In the genomic region with DNA sequence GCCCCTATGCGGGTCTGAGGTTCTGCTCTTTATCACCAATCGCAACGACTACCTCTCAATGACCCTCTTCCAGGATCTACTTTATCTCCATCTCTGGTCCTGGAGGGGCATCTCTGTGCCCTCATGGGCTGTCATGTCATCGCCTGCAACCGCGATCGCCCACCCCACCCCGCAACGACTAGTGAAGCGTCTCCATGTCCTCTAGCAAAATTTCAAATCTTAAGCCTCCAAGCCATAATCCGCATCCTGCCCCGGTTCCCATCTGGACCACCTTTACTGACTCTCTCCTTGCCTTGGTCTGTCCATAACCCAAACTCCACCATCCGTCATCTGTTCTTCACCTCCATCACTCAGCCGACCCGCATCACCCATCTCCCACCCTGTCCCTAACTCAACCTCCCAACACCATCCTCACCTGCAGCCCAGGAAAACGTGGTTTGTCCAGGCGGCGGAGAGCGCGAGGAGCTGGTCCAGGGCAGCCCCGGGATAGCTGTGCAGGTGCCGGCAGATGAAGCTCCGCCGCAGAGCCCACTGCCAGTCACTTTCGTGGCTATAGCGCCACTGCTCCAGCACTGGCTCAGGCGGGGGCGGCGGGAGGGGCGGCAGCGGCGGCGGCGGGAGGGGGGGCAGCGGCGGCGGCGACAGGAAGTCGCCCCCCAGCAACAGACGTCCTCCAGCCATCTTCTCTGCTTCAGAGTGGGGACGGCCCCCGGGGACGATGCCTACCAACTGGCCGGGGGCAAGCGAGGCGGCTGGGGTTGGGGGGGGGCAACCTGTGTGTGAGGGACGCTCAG, we compare ENCODE assay signal across 8 mouse cellular contexts. TPM values are rescaled to one million over a fixed set of nuclear protein-coding genes. Genes with fewer than 3 reads are reported as not detected.
A peak's percentile ranks its signal among the peaks of the same experiment; 100 is the strongest.
DNase-seq lines count a peak whose midpoint lies in the region; ATAC-seq lines count a peak whose summit lies in the region.

A gene (minus strand): TSS at position 579 of the 794 bp plus-strand sequence.

- peak; percentile 7 for DNase-seq in ovary, postnatal 10 days (ENCODE audit: low spot score)
- DNase-seq in ovary, adult 18-20 months (ENCODE audit: low spot score) = no peak
- DNase-seq in cerebellum, adult 8-10 months = peak; percentile 34
- peak; percentile 51 for DNase-seq in neural tube, embryonic 10.5 days (ENCODE audit: extremely low spot score, low spot score)
- DNase-seq in thymus, adult 18-20 months = peak; percentile 24 to 31

- ATAC-seq in frontal cortex, adult (ENCODE audit: low TSS enrichment) = peak; percentile 62
- peak; percentile 80 for ATAC-seq in intestine, embryonic 15.5 days
- ATAC-seq in limb, embryonic 15.5 days (ENCODE audit: insufficient number of reproducible peaks, low FRiP score, low TSS enrichment, low read depth) = peak; percentile 63

- H3K4me1 ChIP-seq in intestine, embryonic 15.5 days (replicated peaks) = no peaks in the 10 kb centered on the region
- H3K4me1 ChIP-seq in limb, embryonic 15.5 days = no peaks in the 10 kb centered on the region; the same call in 1 of the 2 replicates

- H3K27me3 ChIP-seq in intestine, embryonic 15.5 days (replicated peaks) = no peaks in the 10 kb centered on the region
- H3K27me3 ChIP-seq in limb, embryonic 15.5 days = no peaks in the 10 kb centered on the region

- H3K9me3 ChIP-seq in intestine, embryonic 15.5 days = no peaks in the 10 kb centered on the region
- no peaks in the 10 kb centered on the region for H3K9me3 ChIP-seq in limb, embryonic 15.5 days

- peak within 1 kb of the TSS; percentile 55 for H3K9ac ChIP-seq in intestine, embryonic 15.5 days
- peak within 1 kb of the TSS; percentile 37; the same call in 1 of the 2 replicates for H3K9ac ChIP-seq in limb, embryonic 15.5 days

- no peaks in the 10 kb centered on the region for H3K36me3 ChIP-seq in intestine, embryonic 15.5 days
- H3K36me3 ChIP-seq in limb, embryonic 15.5 days = no peaks in the 10 kb centered on the region

- peak within 1 kb of the TSS; percentile 55 for H3K4me3 ChIP-seq in intestine, embryonic 15.5 days (replicated peaks)
- H3K4me3 ChIP-seq in limb, embryonic 15.5 days = peak within 1 kb of the TSS; percentile 53

- peak within 1 kb of the TSS; percentile 70 for H3K4me2 ChIP-seq in intestine, embryonic 15.5 days (replicated peaks)
- H3K4me2 ChIP-seq in limb, embryonic 15.5 days = peak within 1 kb of the TSS; percentile 60

- H3K27ac ChIP-seq in intestine, embryonic 15.5 days = peak within 1 kb of the TSS; percentile 32; the same call in 1 of the 2 replicates
- peak within 1 kb of the TSS; percentile 67 for H3K27ac ChIP-seq in limb, embryonic 15.5 days

- 15% methylated on average over 46 of the region's 47 CpGs for WGBS in intestine, embryonic 15.5 days
- 25% methylated on average over 40 of the region's 47 CpGs for WGBS in limb, embryonic 15.5 days

RNA-seq across cellular contexts. Expression of the gene that starts here (rescaled TPM):
- polyA plus RNA-seq in intestine, embryonic 15.5 days (2015; fragmentation: Nextera tagmentation; extraction: Ambion mirVana) = 1.7 and 2.1 TPM in 2 replicates
- 1.2 and 1.3 TPM in 2 replicates for polyA plus RNA-seq in limb, embryonic 15.5 days (2015; fragmentation: Nextera tagmentation; extraction: Ambion mirVana)
